Mouse (Mus musculus) MEL (cell line): ENCODE results near the gene Lztr1.

Experiments
- CTCF ChIP-seq, 3 experiments: IDR thresholded peaks in 2 of 3; conservative IDR thresholded peaks in 1 of 3; 2 replicates each; pipeline ENCODE4 v1.5.1; 2011 to 2012; ENCODE audit warnings: low read length in 3 of 3, low read depth in 2 of 3, mild to moderate bottlenecking in 2 of 3, improper control_type of control experiment in 1 of 3, inconsistent platforms in 1 of 3, mixed read lengths in 1 of 3, moderate library complexity in 1 of 3; ENCODE audit not compliant: control insufficient read depth in 1 of 3, insufficient read depth in 1 of 3, poor library complexity in 1 of 3, severe bottlenecking in 1 of 3
- MAX ChIP-seq: IDR thresholded peaks from 2 replicates; pipeline ENCODE4 v1.6.1; 2011; ENCODE audit warnings: low read length, improper control_type of control experiment
- MYC ChIP-seq: IDR thresholded peaks from 2 replicates; pipeline ENCODE4 v1.6.1; 2011; ENCODE audit warnings: low read depth, mild to moderate bottlenecking, low read length, improper control_type of control experiment, moderate library complexity
- POLR2A ChIP-seq, 2 experiments: IDR thresholded peaks; 2 replicates each; pipeline ENCODE4 v1.6.1; 2011 to 2012; ENCODE audit warnings: low read length in 2 of 2, mild to moderate bottlenecking in 2 of 2, control low read depth in 1 of 2, improper control_type of control experiment in 1 of 2, low read depth in 1 of 2, moderate library complexity in 1 of 2; ENCODE audit not compliant: control insufficient read depth in 1 of 2, insufficient read depth in 1 of 2, poor library complexity in 1 of 2
- SMC3 ChIP-seq: IDR thresholded peaks from 2 replicates; pipeline ENCODE4 v1.6.1; 2011; ENCODE audit warnings: low read depth, low read length, improper control_type of control experiment
- TAL1 ChIP-seq: IDR thresholded peaks from 2 replicates; pipeline ENCODE4 v1.6.1; 2012; ENCODE audit warnings: mild to moderate bottlenecking, inconsistent platforms, low read length, moderate library complexity, mixed read lengths

GRCm38 (mm10) chr16:17486505-17486904, 22.0 kb upstream of the Lztr1 start:
- TF ChIP-seq MAX (no peak), POLR2A (IDR thresholded peaks at IDR 0.05; ENCODE audit: control insufficient read depth in 1 of 2, insufficient read depth in 1 of 2, low read depth in 1 of 2, low read length in 2 of 2, poor library complexity in 1 of 2) (no peak), CTCF (IDR thresholded peaks at IDR 0.05 in 2 of 3, conservative IDR thresholded peaks at IDR 0.05 in 1 of 3; ENCODE audit: control insufficient read depth in 1 of 3, insufficient read depth in 1 of 3, low read depth in 2 of 3, low read length in 3 of 3, poor library complexity in 1 of 3, severe bottlenecking in 1 of 3) (no peak), SMC3 (no peak), MYC (no peak), TAL1 (no peak)
